Mouse (Mus musculus) hindbrain, embryonic 16.5 days (tissue): ENCODE data around the gene Glrb. TPM values are rescaled to one million over a fixed set of nuclear protein-coding genes. Genes with fewer than 3 reads are reported as not detected.

Source experiments
- ATAC-seq: fragments of 200-750 bp; cut with Nextera tagmentation; 2 replicates; pipeline ENCODE4 v1.8.0; 2017; ENCODE audit warnings: moderate TSS enrichment, moderate library complexity
- H3K27ac ChIP-seq: fragments of 300-500 bp; sonication (generic); 2 replicates; pipeline ENCODE4 v1.5.1; 2014; ENCODE audit warnings: low read depth, mild to moderate bottlenecking, control low read depth, low read length, moderate library complexity
- H3K27me3 ChIP-seq: fragments of 300-500 bp; sonication (generic); replicated peaks from 2 replicates; pipeline ENCODE4 v1.6.1; 2014; ENCODE audit warnings: low read length; ENCODE audit not compliant: control insufficient read depth, insufficient read depth
- H3K36me3 ChIP-seq: fragments of 300-500 bp; sonication (generic); 2 replicates; pipeline ENCODE4 v1.6.1; 2014; ENCODE audit warnings: mild to moderate bottlenecking, low read length, moderate library complexity, mixed read lengths; ENCODE audit not compliant: control insufficient read depth, insufficient read depth
- H3K4me1 ChIP-seq: fragments of 300-500 bp; sonication (generic); 2 replicates; pipeline ENCODE4 v1.6.1; 2014; ENCODE audit warnings: low read depth, low read length; ENCODE audit not compliant: control insufficient read depth, insufficient read depth
- H3K4me2 ChIP-seq: fragments of 300-500 bp; sonication (generic); 2 replicates; pipeline ENCODE4 v1.6.1; 2014; ENCODE audit warnings: mild to moderate bottlenecking, low read length, control low read depth, moderate library complexity
- H3K4me3 ChIP-seq: fragments of 300-500 bp; sonication (generic); 2 replicates; pipeline ENCODE4 v1.5.1; 2014; ENCODE audit warnings: mild to moderate bottlenecking, low read length, control low read depth, moderate library complexity
- H3K9ac ChIP-seq: fragments of 300-500 bp; sonication (generic); 2 replicates; pipeline ENCODE4 v1.6.1; 2014; ENCODE audit warnings: low read depth, mild to moderate bottlenecking, control low read depth, low read length, moderate library complexity
- H3K9me3 ChIP-seq: fragments of 300-500 bp; sonication (generic); 2 replicates; pipeline ENCODE4 v1.6.1; 2014; ENCODE audit warnings: mild to moderate bottlenecking, low read length, moderate library complexity; ENCODE audit not compliant: control insufficient read depth
- WGBS: fragments of 180-500 bp; shearing (Covaris S2); extraction: QIAGEN DNeasy Blood & Tissue Kit; methylation state at CpG from one replicate; pipeline ENCODE4 v1.1.7; 2014; 5-methylcytosine and 5-hydroxymethylcytosine counted together
- polyA plus RNA-seq: library from polyadenylated mRNA; unstranded; fragments of >200 nt; fragmentation: Nextera tagmentation; extraction: Ambion mirVana; gene quantifications from 2 replicates; pipeline ENCODE4 v1.2.1, GENCODE M21; 2015

Glrb gene
- polyA plus RNA-seq, 1 experiment from 2014 or later = 73.3 TPM

DNA sequence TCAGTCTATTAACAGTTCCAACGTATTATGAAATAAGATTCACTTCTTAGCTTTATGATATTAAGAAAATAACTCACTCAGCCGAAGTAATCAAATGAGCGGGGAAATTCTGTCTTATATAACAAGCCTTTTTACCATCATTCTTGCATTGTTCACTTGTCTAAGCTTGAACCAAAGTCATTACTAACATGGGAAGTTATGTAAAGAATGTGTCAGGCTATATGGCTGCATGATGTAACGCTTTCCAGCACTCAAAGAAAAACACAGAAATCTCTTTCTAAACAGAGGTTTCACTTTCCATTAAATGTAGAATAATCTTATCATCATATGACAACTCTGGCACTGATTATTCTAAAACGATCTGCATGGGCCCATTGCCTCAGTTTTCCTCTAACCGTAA lies 29.9 kb downstream of the Glrb start:
- Histone ChIP-seq H3K9ac (no peak overlapping the region), H3K9me3 (no peaks in the 10 kb centered on the region), H3K4me2 (no peak overlapping the region), H3K36me3 (peaks cover 3% of the 10 kb centered on the region), H3K27me3 (no peaks in the 10 kb centered on the region), H3K4me3 (no peak overlapping the region), H3K4me1 (no peaks in the 10 kb centered on the region), H3K27ac (no peak overlapping the region)
- WGBS = 76% methylated on average over 6 of the region's 6 CpGs
- no peak for ATAC-seq

DNA sequence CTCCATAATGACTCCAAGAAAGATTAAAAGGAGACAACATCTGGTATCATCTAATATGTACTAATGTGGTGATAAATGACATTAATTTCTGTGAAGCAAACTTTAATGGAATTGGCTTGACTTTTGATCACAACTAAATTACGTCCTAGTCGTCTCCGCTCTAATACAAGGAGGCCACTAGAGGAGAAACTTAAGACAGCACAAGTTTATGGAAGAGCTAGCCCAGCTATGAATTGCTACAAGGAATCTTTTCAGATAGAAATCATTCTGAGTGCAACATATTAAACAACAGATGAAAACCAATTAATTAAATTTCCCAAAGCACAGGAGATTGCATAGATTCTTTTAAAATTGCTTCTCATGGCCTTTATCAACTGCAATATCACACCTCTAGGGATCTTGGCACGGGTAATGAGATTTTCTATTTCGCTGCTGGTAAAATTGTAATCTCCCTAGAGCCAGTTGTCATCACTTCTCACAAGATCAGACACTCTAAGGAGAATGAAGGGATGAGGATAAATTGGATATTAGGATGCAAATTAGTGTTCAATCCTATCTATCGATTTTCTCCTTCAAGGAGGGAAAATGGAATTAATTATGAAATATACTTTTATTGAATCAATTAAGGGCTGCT lies 32.7 kb downstream of the Glrb start:
- no peak overlapping the region for H3K4me2 ChIP-seq
- H3K27ac ChIP-seq = no peak overlapping the region
- peaks cover 3% of the 10 kb centered on the region for H3K36me3 ChIP-seq
- no peaks in the 10 kb centered on the region for H3K4me1 ChIP-seq
- no peak overlapping the region for H3K4me3 ChIP-seq
- 67% methylated on average over 6 of the region's 6 CpGs for WGBS
- no peaks in the 10 kb centered on the region for H3K9me3 ChIP-seq
- H3K9ac ChIP-seq = no peak overlapping the region
- H3K27me3 ChIP-seq = no peaks in the 10 kb centered on the region
- ATAC-seq = peak; percentile 60; the same call in 1 of the 2 replicates

DNA sequence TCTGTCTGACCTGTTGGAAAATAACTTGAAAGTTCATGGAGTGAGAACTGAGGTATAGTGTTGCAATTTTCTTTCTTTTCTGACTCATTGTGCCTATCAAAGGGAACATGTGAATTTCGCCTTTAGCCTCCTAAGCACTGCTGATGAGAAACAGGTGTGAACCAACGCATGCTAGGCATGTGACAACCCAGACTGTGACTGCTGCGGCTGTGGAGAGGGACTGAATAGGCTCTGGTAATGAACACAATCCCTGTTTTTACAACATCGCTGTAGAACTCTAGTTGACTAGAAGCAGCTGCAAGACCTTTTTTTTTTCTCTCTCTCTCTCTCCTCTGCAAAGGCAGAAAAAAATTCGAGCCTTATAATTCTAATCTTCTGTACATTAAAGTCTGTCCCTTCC lies 34.9 kb downstream of the Glrb start:
- no peaks in the 10 kb centered on the region for H3K9me3 ChIP-seq
- no peak for ATAC-seq
- no peaks in the 10 kb centered on the region for H3K4me1 ChIP-seq

DNA sequence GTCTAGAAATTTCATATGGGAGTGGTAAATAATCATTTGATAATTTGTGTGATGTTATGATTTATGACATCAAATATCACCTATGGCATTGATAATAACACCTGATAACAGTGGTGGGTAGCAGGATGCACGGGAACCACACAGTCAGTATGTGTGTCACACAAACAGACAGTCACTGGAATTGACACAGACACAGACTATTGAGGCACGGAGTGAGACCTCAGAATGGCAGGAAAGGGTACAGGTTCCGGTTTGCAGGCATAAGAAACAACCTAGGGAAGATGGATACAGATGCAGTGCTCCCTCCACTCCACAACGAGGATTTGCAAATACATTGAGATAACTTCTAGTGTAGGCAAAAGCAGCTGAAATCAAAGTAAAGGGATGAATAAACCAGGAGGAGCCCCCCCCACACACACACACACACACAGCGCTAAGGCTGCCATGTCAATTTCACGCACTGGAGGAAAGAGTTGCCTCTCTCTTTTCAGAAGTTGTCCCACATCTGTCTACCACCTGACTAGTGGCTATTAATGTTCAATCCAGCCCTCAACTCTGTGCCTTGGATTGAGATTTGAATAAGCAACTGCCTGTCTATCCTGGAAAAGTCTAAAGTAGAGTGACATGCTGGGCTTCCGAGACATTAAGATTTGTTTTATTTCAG lies 38.6 kb downstream of the Glrb start:
- Histone ChIP-seq H3K4me1 (no peaks in the 10 kb centered on the region), H3K9me3 (no peaks in the 10 kb centered on the region), H3K9ac (no peak overlapping the region), H3K27ac (no peak overlapping the region), H3K4me3 (no peak overlapping the region), H3K4me2 (no peak overlapping the region), H3K36me3 (no peaks in the 10 kb centered on the region), H3K27me3 (no peaks in the 10 kb centered on the region)
- ATAC-seq = no peak
- WGBS = 69% methylated on average over 7 of the region's 7 CpGs

More for the DNA sequence above, 34.9 kb downstream of the Glrb start:
- WGBS = 49% methylated on average over 5 of the region's 5 CpGs
- no peak overlapping the region for H3K4me3 ChIP-seq
- no peaks in the 10 kb centered on the region for H3K27me3 ChIP-seq
- H3K36me3 ChIP-seq = no peaks in the 10 kb centered on the region
- no peak overlapping the region for H3K4me2 ChIP-seq
- H3K27ac ChIP-seq = no peak overlapping the region
- H3K9ac ChIP-seq = no peak overlapping the region

DNA sequence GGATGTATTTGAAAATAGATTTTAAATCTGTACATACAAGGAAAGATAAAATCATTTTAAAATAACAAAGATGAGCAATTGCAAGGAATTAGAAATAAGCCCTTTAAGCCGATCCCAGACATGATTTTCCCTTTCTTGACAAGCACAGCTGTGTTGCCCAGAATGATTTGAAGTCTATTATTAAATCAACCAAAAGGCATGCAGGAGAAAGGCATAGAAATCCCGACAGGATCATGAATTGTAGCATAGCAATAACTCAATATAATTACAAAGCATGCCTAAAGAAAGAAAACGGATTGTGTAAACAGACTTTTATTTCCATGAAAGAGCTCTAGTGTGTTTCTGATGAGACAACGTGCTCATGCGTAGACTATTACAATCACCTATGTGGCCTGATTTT lies 39.4 kb downstream of the Glrb start:
- no peaks in the 10 kb centered on the region for H3K36me3 ChIP-seq
- 53% methylated on average over 5 of the region's 5 CpGs for WGBS
- H3K4me3 ChIP-seq = no peak overlapping the region
- no peak overlapping the region for H3K27ac ChIP-seq
- H3K4me2 ChIP-seq = no peak overlapping the region
- ATAC-seq = no peak
- no peaks in the 10 kb centered on the region for H3K27me3 ChIP-seq
- no peak overlapping the region for H3K9ac ChIP-seq
- no peaks in the 10 kb centered on the region for H3K9me3 ChIP-seq
- H3K4me1 ChIP-seq = no peaks in the 10 kb centered on the region

DNA sequence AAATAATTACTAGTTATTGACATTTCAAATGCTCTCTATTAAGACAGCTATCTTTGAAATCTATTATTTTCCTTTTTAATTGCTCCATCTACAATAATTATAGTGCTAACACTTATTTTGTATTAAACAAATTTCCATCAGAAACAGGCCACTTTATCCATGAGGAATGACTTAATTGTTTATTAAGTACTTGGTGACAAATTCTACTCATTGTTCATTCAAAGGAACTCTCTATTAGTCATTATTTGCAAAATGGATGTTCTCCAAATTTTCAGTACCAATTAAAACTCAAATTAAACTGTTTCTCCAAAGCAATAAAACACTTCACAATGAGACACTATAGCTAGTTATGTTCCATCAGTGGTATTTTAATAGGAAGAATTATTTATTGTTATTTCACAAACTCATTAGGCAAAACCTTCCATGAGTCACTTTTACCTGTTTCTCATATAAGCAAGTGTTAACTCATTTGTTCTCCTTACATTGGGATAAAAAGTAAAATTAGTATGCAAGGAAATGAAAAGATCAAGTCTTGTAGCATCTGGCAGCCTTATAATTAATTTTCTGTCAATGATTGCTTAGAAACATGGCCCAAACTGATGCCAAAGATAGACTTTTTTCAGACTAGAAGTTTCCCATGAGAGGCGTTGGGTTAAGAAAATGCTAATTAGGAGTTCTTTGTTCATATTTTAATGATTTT lies 41.8 kb downstream of the Glrb start:
- no peaks in the 10 kb centered on the region for H3K27me3 ChIP-seq
- no peak for ATAC-seq
- no peak overlapping the region for H3K4me3 ChIP-seq
- no peaks in the 10 kb centered on the region for H3K36me3 ChIP-seq
- H3K4me1 ChIP-seq = no peaks in the 10 kb centered on the region
- H3K9me3 ChIP-seq = no peaks in the 10 kb centered on the region
- H3K27ac ChIP-seq = no peak overlapping the region
- no peak overlapping the region for H3K9ac ChIP-seq
- WGBS = 90% methylated on average over 1 of the region's 1 CpGs
- H3K4me2 ChIP-seq = no peak overlapping the region

DNA sequence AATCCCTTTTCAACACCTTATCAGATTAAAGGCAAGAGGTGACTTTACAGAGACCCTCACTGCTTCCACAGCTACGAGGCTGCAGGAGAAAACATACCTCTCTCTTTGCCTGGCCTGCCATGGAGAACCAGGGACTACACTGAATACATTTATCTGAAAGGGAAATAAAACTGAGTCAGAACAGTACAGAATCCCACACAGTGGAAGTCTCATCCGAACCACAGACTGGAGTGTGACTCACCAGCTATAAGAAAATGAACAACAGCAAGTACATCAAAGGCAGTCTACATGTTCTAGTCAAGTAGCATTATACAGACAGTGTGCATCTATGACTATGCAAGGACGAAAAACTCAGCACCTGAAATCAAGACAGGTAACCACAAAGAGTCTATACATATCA lies 46.1 kb downstream of the Glrb start:
- Histone ChIP-seq H3K9me3 (no peaks in the 10 kb centered on the region), H3K27me3 (no peaks in the 10 kb centered on the region), H3K4me2 (no peak overlapping the region), H3K9ac (no peak overlapping the region), H3K4me3 (no peak overlapping the region), H3K4me1 (no peaks in the 10 kb centered on the region), H3K36me3 (no peaks in the 10 kb centered on the region), H3K27ac (no peak overlapping the region)
- WGBS = 89% methylated on average over 3 of the region's 3 CpGs
- no peak for ATAC-seq

DNA sequence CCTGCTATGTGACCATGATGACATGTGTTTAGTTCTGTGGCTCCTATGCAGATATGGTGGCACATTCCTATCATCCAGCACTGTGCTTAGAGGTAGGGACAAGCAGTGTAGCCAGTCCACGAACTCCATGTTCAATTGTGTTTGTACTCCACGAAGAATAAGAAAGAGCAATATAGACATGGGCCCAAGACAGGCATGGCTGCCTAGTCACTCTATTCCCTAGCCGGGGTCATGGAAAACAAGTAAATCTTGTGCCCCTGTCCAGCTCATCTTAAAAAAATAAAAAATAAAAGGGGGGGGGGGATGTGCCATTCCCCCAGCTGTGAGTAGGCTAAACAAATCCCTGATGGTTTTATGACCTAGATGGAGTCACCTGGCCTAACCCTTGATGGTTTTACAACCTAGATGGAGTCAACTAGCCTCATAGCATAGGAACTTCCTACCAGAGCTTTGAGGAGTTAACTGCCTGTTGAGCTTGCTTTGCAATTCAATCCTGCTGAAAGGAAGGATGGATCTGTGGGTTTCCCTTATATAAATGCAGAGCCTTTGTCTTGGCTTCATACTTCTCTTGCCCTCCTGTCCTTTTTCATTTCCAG lies 60.5 kb downstream of the Glrb start:
- ATAC-seq = no peak
- peaks cover 3% of the 10 kb centered on the region; the same call in 1 of the 2 replicates for H3K36me3 ChIP-seq
- no peak overlapping the region for H3K4me2 ChIP-seq
- H3K9ac ChIP-seq = no peak overlapping the region
- no peaks in the 10 kb centered on the region for H3K9me3 ChIP-seq
- no peak overlapping the region for H3K4me3 ChIP-seq
- WGBS = 90% methylated on average over 3 of the region's 3 CpGs
- no peak overlapping the region for H3K27ac ChIP-seq
- H3K27me3 ChIP-seq = no peaks in the 10 kb centered on the region
- H3K4me1 ChIP-seq = no peaks in the 10 kb centered on the region

DNA sequence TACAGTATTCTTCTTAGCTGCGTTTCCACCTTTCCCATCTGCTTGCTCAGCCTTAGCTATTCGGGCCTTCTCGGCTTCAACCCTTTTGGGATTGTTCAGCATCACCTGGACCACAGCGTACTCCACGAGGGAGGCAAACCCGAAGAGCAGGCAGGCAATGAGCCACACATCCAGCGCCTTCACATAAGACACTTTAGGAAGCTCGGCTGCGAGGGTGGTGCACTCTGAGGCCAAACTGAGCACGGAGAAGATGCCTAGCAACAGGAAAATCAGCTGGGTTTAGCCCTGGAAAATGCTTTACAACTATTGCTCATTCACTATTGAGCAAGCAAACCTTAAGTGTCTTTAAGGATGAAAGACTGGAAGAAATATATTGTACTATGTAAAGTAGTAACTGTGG lies 62.5 kb downstream of the Glrb start:
- no peak for ATAC-seq
- Histone ChIP-seq H3K4me2 (no peak overlapping the region), H3K27me3 (no peaks in the 10 kb centered on the region), H3K36me3 (peaks cover 9% of the 10 kb centered on the region; the same call in 1 of the 2 replicates), H3K9ac (no peak overlapping the region), H3K4me3 (no peak overlapping the region), H3K9me3 (no peaks in the 10 kb centered on the region), H3K27ac (no peak overlapping the region), H3K4me1 (no peaks in the 10 kb centered on the region)
- 84% methylated on average over 10 of the region's 10 CpGs for WGBS
